Mouse (Mus musculus) neural tube, embryonic 11.5 days (tissue): ENCODE results near the gene Myo18a. TPM values are rescaled to one million over a fixed set of nuclear protein-coding genes. Genes with fewer than 3 reads are reported as not detected.

Experiments
- ATAC-seq: fragments of 200-750 bp; cut with Nextera tagmentation; 2 replicates; pipeline ENCODE4 v1.8.0; 2017; ENCODE audit warnings: moderate number of reproducible peaks, mild to moderate bottlenecking, moderate TSS enrichment, moderate library complexity; ENCODE audit not compliant: insufficient read depth, low FRiP score, low TSS enrichment
- DNase-seq: peaks from one replicate; pipeline ENCODE4 v3.0.0-alpha.2; 2015; ENCODE audit warnings: low spot score
- H3K27ac ChIP-seq: fragments of 300-500 bp; sonication (generic); 2 replicates; pipeline ENCODE4 v1.5.1; 2014; ENCODE audit warnings: low read depth, mild to moderate bottlenecking, low read length
- H3K27me3 ChIP-seq: fragments of 300-500 bp; sonication (generic); 2 replicates; pipeline ENCODE4 v1.6.1; 2014; ENCODE audit warnings: mild to moderate bottlenecking, low read length, mixed read lengths; ENCODE audit not compliant: control insufficient read depth, insufficient read depth
- H3K36me3 ChIP-seq: fragments of 300-500 bp; sonication (generic); 2 replicates; pipeline ENCODE4 v1.6.1; 2014; ENCODE audit warnings: mild to moderate bottlenecking, low read length, moderate library complexity, mixed read lengths; ENCODE audit not compliant: control insufficient read depth, insufficient read depth
- H3K4me1 ChIP-seq: fragments of 300-500 bp; sonication (generic); 2 replicates; pipeline ENCODE4 v1.6.1; 2014; ENCODE audit warnings: low read length, mixed read lengths; ENCODE audit not compliant: control insufficient read depth, insufficient read depth
- H3K4me2 ChIP-seq: fragments of 300-500 bp; sonication (generic); 2 replicates; pipeline ENCODE4 v1.6.1; 2014; ENCODE audit warnings: low read depth, mild to moderate bottlenecking, moderate library complexity
- H3K4me3 ChIP-seq: fragments of 300-500 bp; sonication (generic); 2 replicates; pipeline ENCODE4 v1.5.1; 2014; ENCODE audit warnings: low read depth, low read length
- H3K9ac ChIP-seq: fragments of 300-500 bp; sonication (generic); 2 replicates; pipeline ENCODE4 v1.6.1; 2014; ENCODE audit warnings: mild to moderate bottlenecking, low read length
- H3K9me3 ChIP-seq: fragments of 300-500 bp; sonication (generic); 2 replicates; pipeline ENCODE4 v1.6.1; 2016; ENCODE audit warnings: low read length; ENCODE audit not compliant: control insufficient read depth
- WGBS: fragments of 180-500 bp; shearing (Covaris S2); extraction: QIAGEN DNeasy Blood & Tissue Kit; methylation state at CpG from one replicate; pipeline ENCODE4 v1.1.7; 2014; 5-methylcytosine and 5-hydroxymethylcytosine counted together
- polyA plus RNA-seq: library from polyadenylated mRNA; unstranded; fragments of >200 nt; fragmentation: Nextera tagmentation; extraction: Ambion mirVana; gene quantifications from 2 replicates; pipeline ENCODE4 v1.2.1, GENCODE M21; 2014

The Myo18a gene
- polyA plus RNA-seq, 1 experiment from 2014 or later: 31.3 TPM

DNA sequence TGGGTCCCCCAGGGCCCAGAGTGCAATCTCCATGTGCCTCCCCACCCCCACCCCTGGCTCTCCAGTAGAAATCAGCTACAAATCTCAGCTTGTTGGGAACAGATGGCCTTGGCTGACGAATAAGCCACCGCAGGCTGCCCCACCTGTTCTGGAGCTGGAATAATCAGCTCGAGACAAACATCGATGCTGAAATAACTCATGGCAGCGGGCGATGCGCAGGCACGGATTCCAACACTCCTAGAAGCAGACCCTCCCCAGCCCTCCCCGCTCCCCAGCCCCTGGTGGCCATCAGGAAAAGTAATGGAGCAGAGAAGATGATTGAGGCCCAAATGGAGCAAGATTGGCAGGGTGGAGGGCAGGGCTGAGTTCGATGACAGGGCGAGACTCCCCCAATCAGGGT is 109.2 kb downstream of the Myo18a start:
- peaks cover 20% of the 10 kb centered on the region for H3K4me1 ChIP-seq

DNA sequence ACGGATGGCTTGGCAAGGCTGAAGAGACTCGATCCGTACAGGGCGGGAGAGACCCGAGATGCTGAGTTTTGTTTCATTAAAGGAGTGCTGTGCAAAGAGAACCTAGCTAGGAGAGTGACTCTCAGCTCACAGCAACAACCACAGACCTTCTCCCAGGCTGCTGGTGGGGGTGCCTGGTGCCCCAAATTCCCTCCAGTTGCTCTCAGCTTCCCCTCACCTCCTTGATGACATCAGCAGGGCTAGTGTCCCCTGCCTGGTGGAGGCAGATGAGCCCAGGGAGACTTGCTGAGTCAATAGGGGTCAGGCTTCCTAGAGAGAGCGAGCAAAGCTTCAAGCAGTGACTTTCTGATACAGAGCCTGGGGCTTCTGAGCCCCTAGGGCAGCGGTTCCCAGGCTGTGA is 109.6 kb downstream of the Myo18a start:
- H3K27ac ChIP-seq: 0 out of 2 replicates have a peak overlapping the region, but pooled peaks have one; percentile 30
- no peaks in the 10 kb centered on the region for H3K9me3 ChIP-seq
- peaks cover 15% of the 10 kb centered on the region for H3K4me1 ChIP-seq
- DNase-seq (peak; percentile 38), ATAC-seq (no peak)
- peak overlapping the region; percentile 8; the same call in 1 of the 2 replicates for H3K4me2 ChIP-seq
- H3K36me3 ChIP-seq: no peaks in the 10 kb centered on the region
- no peak overlapping the region for H3K4me3 ChIP-seq
- H3K27me3 ChIP-seq: peaks cover 12% of the 10 kb centered on the region
- 4% methylated on average over 7 of the region's 7 CpGs for WGBS
- no peak overlapping the region for H3K9ac ChIP-seq

More for the DNA sequence above, 109.2 kb downstream of the Myo18a start:
- Histone ChIP-seq H3K9me3 (no peaks in the 10 kb centered on the region), H3K9ac (no peak overlapping the region), H3K27me3 (peaks cover 12% of the 10 kb centered on the region), H3K27ac (0 out of 2 replicates have a peak overlapping the region, but pooled peaks have one; percentile 30), H3K4me3 (no peak overlapping the region), H3K4me2 (peak overlapping the region; percentile 8; the same call in 1 of the 2 replicates), H3K36me3 (no peaks in the 10 kb centered on the region)
- DNase-seq (peak; percentile 48), ATAC-seq (no peak)
- 3% methylated on average over 11 of the region's 11 CpGs for WGBS

DNA sequence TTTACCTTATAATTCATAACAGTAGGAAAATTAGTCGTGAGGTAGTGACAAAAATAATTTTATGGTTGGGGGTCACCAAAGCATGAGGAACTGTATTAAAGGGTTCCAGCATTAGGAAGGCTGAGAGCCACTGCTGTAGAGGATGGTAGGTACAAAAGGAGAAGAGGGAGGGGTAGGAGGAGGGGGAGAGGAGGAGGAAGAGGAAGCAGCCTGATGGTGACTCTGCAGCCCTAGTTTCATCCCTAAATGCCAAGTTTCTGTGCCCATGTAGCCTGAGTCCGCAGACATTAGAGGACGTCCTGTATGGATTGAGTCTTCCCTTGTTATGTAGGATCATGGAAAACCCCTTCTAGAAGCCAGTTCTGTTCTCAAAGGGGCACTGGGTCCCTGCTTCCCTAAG is 110.1 kb downstream of the Myo18a start:
- H3K4me3 ChIP-seq: no peak overlapping the region
- H3K4me1 ChIP-seq: peaks cover 13% of the 10 kb centered on the region
- peaks cover 10% of the 10 kb centered on the region for H3K27me3 ChIP-seq
- no peak overlapping the region for H3K4me2 ChIP-seq
- H3K27ac ChIP-seq: no peak overlapping the region
- DNase-seq: no peak
- H3K9me3 ChIP-seq: no peaks in the 10 kb centered on the region
- no peak for ATAC-seq
- H3K9ac ChIP-seq: no peak overlapping the region
- WGBS: 50% methylated on average over 3 of the region's 3 CpGs
- no peaks in the 10 kb centered on the region for H3K36me3 ChIP-seq

GRCm38 (mm10) chr11:77874685-77875231 is 111.7 kb downstream of the Myo18a start:
- H3K9me3 ChIP-seq: no peaks in the 10 kb centered on the region
- no peak overlapping the region for H3K9ac ChIP-seq
- ATAC-seq (no peak), DNase-seq (no peak)
- no peak overlapping the region for H3K27ac ChIP-seq
- no peak overlapping the region for H3K4me2 ChIP-seq
- H3K27me3 ChIP-seq: 0 out of 2 replicates have a peak, but pooled peaks cover 6% of the 10 kb centered on the region
- peaks cover 11% of the 10 kb centered on the region for H3K4me1 ChIP-seq
- H3K4me3 ChIP-seq: no peak overlapping the region
- 59% methylated on average over 6 of the region's 6 CpGs for WGBS
- no peaks in the 10 kb centered on the region for H3K36me3 ChIP-seq

DNA sequence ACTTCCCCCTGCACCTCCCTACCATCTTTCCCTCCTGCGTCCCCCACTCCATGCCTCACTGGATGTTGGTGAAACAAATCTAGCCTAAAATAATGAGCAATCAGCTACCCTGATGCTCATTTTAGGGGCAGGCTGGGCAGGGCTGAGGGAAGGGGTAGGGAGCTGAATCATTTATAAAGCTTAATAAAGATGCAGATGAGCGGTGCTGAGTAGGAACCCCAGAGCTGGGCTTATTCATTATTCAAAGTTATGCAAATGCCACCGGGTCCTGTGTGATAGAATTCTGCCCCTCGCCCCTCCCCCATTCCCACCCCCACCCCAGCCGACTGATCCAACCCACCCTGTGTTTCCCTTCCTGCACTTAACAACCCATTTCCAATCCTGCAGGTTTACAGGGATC is 112.2 kb downstream of the Myo18a start:
- WGBS: 45% methylated on average over 5 of the region's 5 CpGs
- no peak overlapping the region for H3K27ac ChIP-seq
- H3K4me3 ChIP-seq: no peak overlapping the region
- 0 out of 2 replicates have a peak, but pooled peaks cover 7% of the 10 kb centered on the region for H3K27me3 ChIP-seq
- no peak for DNase-seq
- ATAC-seq: no peak
- H3K9me3 ChIP-seq: no peaks in the 10 kb centered on the region
- H3K4me1 ChIP-seq: peaks cover 11% of the 10 kb centered on the region
- no peak overlapping the region for H3K9ac ChIP-seq
- H3K36me3 ChIP-seq: no peaks in the 10 kb centered on the region
- no peak overlapping the region for H3K4me2 ChIP-seq

GRCm38 (mm10) chr11:77875847-77876759 is 113.1 kb downstream of the Myo18a start:
- DNase-seq (no peak), ATAC-seq (no peak)
- whole genome bisulfite sequencing: 62% methylated on average over 26 of the region's 26 CpGs
- Histone ChIP-seq H3K4me1 (peaks cover 11% of the 10 kb centered on the region), H3K36me3 (no peaks in the 10 kb centered on the region), H3K27me3 (peaks cover 12% of the 10 kb centered on the region; the same call in 1 of the 2 replicates), H3K9ac (no peak overlapping the region), H3K9me3 (no peaks in the 10 kb centered on the region), H3K4me2 (no peak overlapping the region), H3K4me3 (no peak overlapping the region), H3K27ac (no peak overlapping the region)

- Histone ChIP-seq H3K27me3 (peaks cover 19% of the 10 kb centered on the region), H3K4me2 (no peak overlapping the region), H3K9ac (no peak overlapping the region), H3K36me3 (no peaks in the 10 kb centered on the region), H3K9me3 (no peaks in the 10 kb centered on the region), H3K4me3 (no peak overlapping the region), H3K27ac (no peak overlapping the region), H3K4me1 (peaks cover 9% of the 10 kb centered on the region)
- ATAC-seq: peak; percentile 41; the same call in 1 of the 2 replicates
- WGBS: 44% methylated on average over 11 of the region's 11 CpGs
- DNase-seq: no peak
Observed at GRCm38 (mm10) chr11:77876760-77877148, 113.7 kb downstream of the Myo18a start.

GRCm38 (mm10) chr11:77884524-77885245 is 121.6 kb downstream of the Myo18a start:
- Histone ChIP-seq H3K9ac (no peak overlapping the region), H3K27ac (0 out of 2 replicates have a peak overlapping the region, but pooled peaks have one; percentile 39), H3K27me3 (peaks cover 36% of the 10 kb centered on the region), H3K36me3 (no peaks in the 10 kb centered on the region), H3K4me2 (0 out of 2 replicates have a peak overlapping the region, but pooled peaks have one; percentile 16), H3K4me1 (peaks cover 34% of the 10 kb centered on the region), H3K9me3 (no peaks in the 10 kb centered on the region), H3K4me3 (no peak overlapping the region)
- WGBS: 30% methylated on average over 10 of the region's 10 CpGs
- DNase-seq (no peak), ATAC-seq (peak; percentile 37; the same call in 1 of the 2 replicates)
